Mouse (Mus musculus) liver, embryonic 14.5 days (tissue): ENCODE measurements around the gene Tmem242. TPM values are rescaled to one million over a fixed set of nuclear protein-coding genes. Genes with fewer than 3 reads are reported as not detected.

Source experiments
- ATAC-seq: fragments of 200-750 bp; cut with Nextera tagmentation; 2 replicates; pipeline ENCODE4 v1.8.0; 2017; ENCODE audit warnings: moderate number of reproducible peaks, mild to moderate bottlenecking, moderate library complexity; ENCODE audit not compliant: insufficient read depth
- DNase-seq, 3 experiments: peaks; one replicate each; pipeline ENCODE4 v3.0.0-alpha.2; 2012 to 2013; ENCODE audit warnings: low read depth in 3 of 3, low spot score in 3 of 3
- H3K27ac ChIP-seq: fragments of 300-500 bp; sonication (generic); 2 replicates; pipeline ENCODE4 v1.5.1; 2014; ENCODE audit warnings: moderate library complexity, mild to moderate bottlenecking, control low read depth, inconsistent platforms
- H3K27me3 ChIP-seq: fragments of 300-500 bp; sonication (generic); 2 replicates; pipeline ENCODE4 v1.6.1; 2014; ENCODE audit warnings: mild to moderate bottlenecking, low read length, moderate library complexity; ENCODE audit not compliant: control insufficient read depth, insufficient read depth
- H3K36me3 ChIP-seq: fragments of 300-500 bp; sonication (generic); replicated peaks from 2 replicates; pipeline ENCODE4 v1.6.1; 2014; ENCODE audit warnings: low read depth; ENCODE audit not compliant: control insufficient read depth, insufficient read depth
- H3K4me1 ChIP-seq, 2 experiments: fragments of 200-500 bp in 1 of 2; fragments of 300-500 bp in 1 of 2; sonication (generic) in 1 of 2; replicated peaks; 2 replicates each; pipeline ENCODE4 v1.6.1; 2012 to 2014; ENCODE audit warnings: antibody characterized with exemption in 1 of 2, inconsistent platforms in 1 of 2, low read length in 1 of 2; ENCODE audit not compliant: control insufficient read depth in 2 of 2, insufficient read depth in 2 of 2
- H3K4me2 ChIP-seq: fragments of 300-500 bp; sonication (generic); 2 replicates; pipeline ENCODE4 v1.6.1; 2014; ENCODE audit warnings: low read depth, mild to moderate bottlenecking, control low read depth, moderate library complexity
- H3K4me3 ChIP-seq, 2 experiments: fragments of 200-500 bp in 1 of 2; fragments of 300-500 bp in 1 of 2; sonication (generic) in 1 of 2; 2 replicates each; pipeline ENCODE4 v1.5.1; 2012 to 2014; ENCODE audit warnings: low read depth in 2 of 2, low read length in 2 of 2, mild to moderate bottlenecking in 2 of 2, control low read depth in 1 of 2, inconsistent platforms in 1 of 2, moderate library complexity in 1 of 2; ENCODE audit not compliant: insufficient read depth in 1 of 2
- H3K9ac ChIP-seq: fragments of 300-500 bp; sonication (generic); replicated peaks from 2 replicates; pipeline ENCODE4 v1.6.1; 2014; ENCODE audit warnings: mild to moderate bottlenecking, control low read depth, moderate library complexity
- H3K9me3 ChIP-seq: fragments of 300-500 bp; sonication (generic); 2 replicates; pipeline ENCODE4 v1.6.1; 2016; ENCODE audit warnings: low read length, mixed read lengths; ENCODE audit not compliant: control insufficient read depth
- CTCF ChIP-seq: IDR thresholded peaks from 2 replicates; pipeline ENCODE4 v1.5.1; 2016; ENCODE audit warnings: antibody characterized with exemption, low read depth, control low read depth
- EP300 ChIP-seq: IDR thresholded peaks from 2 replicates; pipeline ENCODE4 v1.6.1; 2016; ENCODE audit warnings: antibody characterized with exemption, low read depth
- WGBS: fragments of 180-500 bp; shearing (Covaris S2); extraction: QIAGEN DNeasy Blood & Tissue Kit; methylation state at CpG from one replicate; pipeline ENCODE4 v1.1.7; 2014; ENCODE audit not compliant: insufficient replicate concordance; 5-methylcytosine and 5-hydroxymethylcytosine counted together
- polyA plus RNA-seq, 2 experiments: library from polyadenylated mRNA; depleted of rRNA in 1 of 2; stranded (reverse) in 1 of 2; unstranded in 1 of 2; fragments of >200 nt; fragmentation: Nextera tagmentation in 1 of 2; extraction: Ambion mirVana in 1 of 2; gene quantifications; 2 replicates each; pipeline versions ENCODE4 v1.2.1 to v1.2.3; 2012 to 2014

Gene Tmem242
- polyA plus RNA-seq, 2 experiments: 10.5 to 42.5 TPM

DNA sequence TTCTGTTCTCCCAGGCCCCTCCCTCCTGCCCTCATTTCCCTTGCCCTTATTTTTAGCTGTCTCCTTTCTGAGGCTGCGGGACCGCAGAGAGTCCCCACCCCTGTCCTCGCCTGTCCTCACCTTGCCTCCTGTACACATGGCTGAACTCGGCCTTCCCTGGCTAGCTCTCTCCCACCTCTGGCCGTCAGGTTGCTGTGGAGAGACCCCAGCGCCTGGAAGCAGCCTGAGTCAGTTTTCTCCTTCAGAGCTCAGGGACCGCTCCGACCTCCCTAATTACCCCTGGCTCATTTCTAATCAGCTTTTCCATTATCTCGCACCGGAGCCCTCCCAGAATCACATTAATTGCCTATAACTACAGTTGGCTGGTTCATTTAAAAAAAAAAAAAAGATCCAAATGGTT is 49.4 kb downstream of the Tmem242 start:
- ATAC-seq: no peak
- Histone ChIP-seq H3K4me2 (no peak overlapping the region), H3K4me3 (no peak overlapping the region), H3K9me3 (no peaks in the 10 kb centered on the region), H3K27me3 (no peaks in the 10 kb centered on the region), H3K4me1 (peaks cover 0 to 3% of the 10 kb centered on the region in 2 experiments; a peak in 1 of 4 replicates), H3K27ac (no peak overlapping the region), H3K36me3 (no peaks in the 10 kb centered on the region), H3K9ac (no peak overlapping the region)
- no peak for DNase-seq
- WGBS: 60% methylated on average over 10 of the region's 10 CpGs
- TF ChIP-seq CTCF: no peak
- no peak for TF ChIP-seq EP300

DNA sequence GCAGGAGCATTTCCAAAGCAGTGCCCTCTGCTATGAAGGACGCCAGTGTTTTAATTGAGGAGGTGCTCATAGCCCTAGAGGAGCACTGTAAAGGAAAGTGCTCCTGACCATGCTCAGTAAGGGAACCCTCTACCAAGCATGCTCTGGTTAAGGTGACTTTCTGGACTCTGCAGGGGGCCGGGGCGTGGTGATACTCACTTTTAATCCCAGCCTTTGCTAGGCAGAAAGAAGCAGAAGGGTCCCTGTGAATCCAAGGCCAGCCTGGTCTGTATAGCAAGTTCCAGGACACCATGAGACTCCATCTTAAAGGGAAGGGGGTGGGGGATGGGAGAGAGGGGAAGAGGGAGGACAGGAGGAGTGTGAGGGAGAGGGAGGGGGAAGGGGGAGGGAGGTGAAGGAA is 51.7 kb downstream of the Tmem242 start:
- TF ChIP-seq CTCF (no peak), EP300 (no peak)
- H3K27ac ChIP-seq: no peak overlapping the region
- WGBS: 62% methylated on average over 3 of the region's 3 CpGs
- H3K36me3 ChIP-seq: no peaks in the 10 kb centered on the region
- H3K4me2 ChIP-seq: no peak overlapping the region
- ATAC-seq: no peak
- H3K9me3 ChIP-seq: no peaks in the 10 kb centered on the region
- DNase-seq: no peak
- no peak overlapping the region for H3K9ac ChIP-seq
- H3K27me3 ChIP-seq: no peaks in the 10 kb centered on the region
- H3K4me3 ChIP-seq: no peak overlapping the region
- H3K4me1 ChIP-seq: peaks cover 0 to 3% of the 10 kb centered on the region in 2 experiments; a peak in 1 of 4 replicates

DNA sequence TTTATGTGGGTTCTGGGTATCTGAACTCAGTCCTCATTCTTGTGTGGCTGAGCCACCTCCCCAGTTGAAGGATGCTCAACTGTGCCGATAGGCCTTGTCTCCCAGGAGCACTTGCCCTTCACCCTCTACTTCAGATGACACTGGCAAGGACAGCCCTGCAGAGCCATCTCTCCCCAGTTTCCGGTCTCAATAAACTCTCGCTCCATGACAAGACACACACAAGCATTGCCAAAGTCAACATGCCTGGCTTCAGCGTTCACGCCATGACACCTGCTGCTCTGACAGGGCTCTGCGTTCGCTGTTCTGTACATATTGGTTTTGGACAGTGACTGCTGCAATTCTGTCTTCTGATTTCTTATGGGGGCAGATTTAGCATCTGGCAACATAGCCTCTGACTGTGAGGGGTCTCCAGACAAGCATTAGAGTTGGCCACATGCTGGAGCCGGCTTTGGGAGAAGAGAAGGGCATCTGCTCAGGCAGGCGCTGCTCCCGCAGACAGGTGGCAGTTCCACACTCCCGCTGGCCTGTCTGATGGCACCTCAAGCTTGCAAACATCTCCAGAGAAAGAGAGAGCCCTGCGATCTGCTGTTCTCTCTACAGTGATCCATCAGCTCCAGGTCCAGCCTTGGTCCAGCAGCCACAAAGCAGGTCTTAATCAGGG is 53.0 kb downstream of the Tmem242 start:
- ATAC-seq (no peak), DNase-seq (no peak)
- TF ChIP-seq CTCF: no peak
- no peak for TF ChIP-seq EP300
- Histone ChIP-seq H3K4me2 (no peak overlapping the region), H3K4me1 (peaks cover 0 to 3% of the 10 kb centered on the region in 2 experiments; a peak in 1 of 4 replicates), H3K9ac (no peak overlapping the region), H3K4me3 (no peak overlapping the region), H3K27ac (no peak overlapping the region), H3K9me3 (no peaks in the 10 kb centered on the region), H3K27me3 (no peaks in the 10 kb centered on the region), H3K36me3 (no peaks in the 10 kb centered on the region)
- WGBS: 72% methylated on average over 12 of the region's 12 CpGs

DNA sequence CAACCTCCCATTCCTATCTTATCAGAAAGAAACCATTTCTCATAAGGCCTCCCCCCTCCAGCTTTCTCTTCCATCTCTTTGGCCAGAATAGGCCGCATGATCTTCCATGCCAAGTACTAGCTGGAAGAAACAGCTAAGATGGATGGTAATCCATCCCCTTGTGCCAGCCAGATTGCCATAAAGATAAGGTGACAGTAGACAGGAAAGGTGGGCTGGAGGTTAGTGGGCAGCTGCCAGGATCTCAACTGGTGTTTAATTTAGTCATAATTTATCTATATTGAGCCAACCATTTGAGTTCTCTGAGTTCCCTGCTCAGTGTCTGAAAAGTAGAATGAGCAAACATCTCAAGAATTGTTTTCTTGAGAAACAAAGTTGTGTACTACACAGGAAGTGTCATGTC is 54.4 kb downstream of the Tmem242 start:
- 59% methylated on average over 1 of the region's 1 CpGs for WGBS
- Histone ChIP-seq H3K9me3 (no peaks in the 10 kb centered on the region), H3K27me3 (no peaks in the 10 kb centered on the region), H3K4me1 (no peaks in the 10 kb centered on the region), H3K27ac (no peak overlapping the region), H3K4me3 (no peak overlapping the region), H3K9ac (no peak overlapping the region), H3K36me3 (no peaks in the 10 kb centered on the region), H3K4me2 (no peak overlapping the region)
- TF ChIP-seq CTCF: no peak
- no peak for TF ChIP-seq EP300
- DNase-seq (no peak), ATAC-seq (no peak)

DNA sequence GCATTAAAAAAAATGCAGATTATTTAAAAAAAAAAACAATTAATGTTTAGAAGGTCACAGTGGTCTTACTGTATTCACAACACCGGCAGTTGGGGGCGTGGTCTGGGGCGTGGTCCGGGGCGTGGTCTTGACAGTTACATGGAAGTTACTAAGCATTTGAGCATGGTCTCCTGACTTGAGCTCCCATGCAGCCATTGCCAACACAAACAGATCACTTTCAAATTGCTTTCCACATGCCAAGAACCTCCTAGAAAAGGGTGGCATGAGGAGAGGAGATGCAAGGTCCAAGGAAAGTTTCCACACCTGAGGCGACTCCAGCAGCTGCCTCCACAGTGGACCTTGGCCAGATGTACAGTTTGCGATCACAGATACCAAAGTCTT is 62.1 kb downstream of the Tmem242 start:
- no peak overlapping the region for H3K27ac ChIP-seq
- no peak overlapping the region for H3K4me3 ChIP-seq
- TF ChIP-seq EP300: no peak
- TF ChIP-seq CTCF: no peak
- H3K36me3 ChIP-seq: no peaks in the 10 kb centered on the region
- H3K9ac ChIP-seq: no peak overlapping the region
- H3K4me1 ChIP-seq: peaks cover 0 to 3% of the 10 kb centered on the region in 2 experiments; a peak in 2 of 4 replicates
- ATAC-seq: no peak
- no peaks in the 10 kb centered on the region for H3K27me3 ChIP-seq
- no peak overlapping the region for H3K4me2 ChIP-seq
- DNase-seq: peak in 2 of 3 experiments; percentile 9 to 31
- no peaks in the 10 kb centered on the region for H3K9me3 ChIP-seq
- 24% methylated on average over 7 of the region's 7 CpGs for WGBS
